Comparison of ENCODE assay signal across 12 mouse cellular contexts in genomic region chr17:7271522-7272134, GRCm38 (mm10). TPM values are rescaled to one million over a fixed set of nuclear protein-coding genes. Genes with fewer than 3 reads are reported as not detected.
DNase-seq lines count a peak whose midpoint lies in the region; ATAC-seq and TF ChIP-seq lines count a peak whose summit lies in the region.
"Had no signal": no experiment of that assay in that cellular context is flagged by ENCODE, and none has a peak within 500 bp of the region (broad histone marks: within the 10 kb centered on the region; RNA-seq: fewer than 3 reads in every experiment).

No protein-coding gene starts in this region.

- peak overlapping the region; percentile 53; the same call in 1 of the 2 replicates for H3K27ac ChIP-seq in gastrocnemius, adult 2 months
- no peak overlapping the region for H3K27ac ChIP-seq in kidney, postnatal 0 days
- H3K27ac ChIP-seq in embryonic facial prominence, embryonic 14.5 days (replicated peaks; ENCODE audit: low read depth, low read length), result no peak overlapping the region
- no peak overlapping the region for H3K27ac ChIP-seq in midbrain, embryonic 11.5 days (ENCODE audit: low read depth, low read length)
- H3K27ac ChIP-seq: liver, embryonic 12.5 days had no signal

- no peak overlapping the region for H3K4me3 ChIP-seq in gastrocnemius, adult 2 months
- H3K4me3 ChIP-seq in kidney, postnatal 0 days (replicated peaks; ENCODE audit: low read depth, low read length), result no peak overlapping the region
- no peak overlapping the region for H3K4me3 ChIP-seq in embryonic facial prominence, embryonic 14.5 days (ENCODE audit: low read depth, low read length)
- H3K4me3 ChIP-seq in midbrain, embryonic 11.5 days (ENCODE audit: low read depth, low read length), result no peak overlapping the region
- H3K4me3 ChIP-seq: liver, embryonic 12.5 days had no signal

- intact Hi-C loops in gastrocnemius, adult 2 months (cut with DNase I), result loop anchor here (10.0 kb wide), 1 partner anchor 127 kb away; no protein-coding TSS in a partner anchor
- intact Hi-C loops in gastrocnemius, postnatal 36 days (cut with DNase I), result no loop called here

- ATAC-seq in kidney, postnatal 0 days (replicated peaks; ENCODE audit: low FRiP score, low read depth), result no peak
- peak; percentile 86 for ATAC-seq in embryonic facial prominence, embryonic 14.5 days (ENCODE audit: low read depth)
- no peak for ATAC-seq in midbrain, embryonic 11.5 days (ENCODE audit: low FRiP score)
- no peak for ATAC-seq in frontal cortex, adult (ENCODE audit: low TSS enrichment)
- ATAC-seq: liver, embryonic 12.5 days; midbrain, embryonic 16.5 days had no signal

- TF ChIP-seq CTCF in gastrocnemius, adult 2 months (IDR thresholded peaks at IDR 0.05), result no peak
- no peak for TF ChIP-seq CTCF in kidney, postnatal 0 days (IDR thresholded peaks at IDR 0.05; ENCODE audit: low read depth)

- H3K4me2 ChIP-seq in kidney, postnatal 0 days (ENCODE audit: low read length), result no peak overlapping the region
- no peak overlapping the region for H3K4me2 ChIP-seq in embryonic facial prominence, embryonic 14.5 days (ENCODE audit: low read depth, low read length)
- no peak overlapping the region for H3K4me2 ChIP-seq in midbrain, embryonic 11.5 days
- H3K4me2 ChIP-seq: liver, embryonic 12.5 days had no signal

- 0 out of 2 replicates have a peak, but pooled peaks cover 6% of the 10 kb centered on the region for H3K4me1 ChIP-seq in kidney, postnatal 0 days (replicated peaks; ENCODE audit: insufficient read depth, low read length)
- peaks cover 17% of the 10 kb centered on the region for H3K4me1 ChIP-seq in embryonic facial prominence, embryonic 14.5 days (ENCODE audit: control insufficient read depth, insufficient read depth, low read length)
- peaks cover 2% of the 10 kb centered on the region for H3K4me1 ChIP-seq in midbrain, embryonic 11.5 days (ENCODE audit: control insufficient read depth, insufficient read depth, low read length)

- H3K9me3 ChIP-seq in kidney, postnatal 0 days (replicated peaks; ENCODE audit: low read length), result no peaks in the 10 kb centered on the region
- H3K9me3 ChIP-seq in embryonic facial prominence, embryonic 14.5 days (ENCODE audit: control insufficient read depth, low read length), result no peaks in the 10 kb centered on the region
- no peaks in the 10 kb centered on the region for H3K9me3 ChIP-seq in midbrain, embryonic 11.5 days (ENCODE audit: control insufficient read depth, low read length)
- H3K9me3 ChIP-seq: liver, embryonic 12.5 days had no signal

- H3K27me3 ChIP-seq in kidney, postnatal 0 days (ENCODE audit: insufficient read depth, low read length), result no peaks in the 10 kb centered on the region
- no peaks in the 10 kb centered on the region for H3K27me3 ChIP-seq in embryonic facial prominence, embryonic 14.5 days (replicated peaks; ENCODE audit: control insufficient read depth, insufficient read depth, low read length)
- no peaks in the 10 kb centered on the region for H3K27me3 ChIP-seq in midbrain, embryonic 11.5 days (ENCODE audit: control insufficient read depth, insufficient read depth, low read length)
- H3K27me3 ChIP-seq: liver, embryonic 12.5 days had no signal

- H3K9ac ChIP-seq in kidney, postnatal 0 days (ENCODE audit: low read depth, low read length), result no peak overlapping the region
- H3K9ac ChIP-seq in embryonic facial prominence, embryonic 14.5 days (ENCODE audit: low read depth, low read length), result no peak overlapping the region
- H3K9ac ChIP-seq in midbrain, embryonic 11.5 days (ENCODE audit: low read length), result no peak overlapping the region
- H3K9ac ChIP-seq: liver, embryonic 12.5 days had no signal

- 0 out of 2 replicates have a peak, but pooled peaks cover 3% of the 10 kb centered on the region for H3K36me3 ChIP-seq in kidney, postnatal 0 days (ENCODE audit: insufficient read depth, low read length)
- H3K36me3 ChIP-seq in embryonic facial prominence, embryonic 14.5 days (ENCODE audit: control insufficient read depth, insufficient read depth, low read length), result no peaks in the 10 kb centered on the region
- H3K36me3 ChIP-seq in midbrain, embryonic 11.5 days (ENCODE audit: control insufficient read depth, insufficient read depth, low read length), result no peaks in the 10 kb centered on the region
- H3K36me3 ChIP-seq: liver, embryonic 12.5 days had no signal

- no peak for DNase-seq in gastrocnemius, adult 2 months
- no peak for DNase-seq in gastrocnemius, postnatal 36 days
- peak; percentile 22 for DNase-seq in kidney, postnatal 0 days (ENCODE audit: low spot score)
- no peak for DNase-seq in kidney, adult 9 months
- peak; percentile 86 for DNase-seq in embryonic facial prominence, embryonic 14.5 days (ENCODE audit: low spot score)
- DNase-seq in mesoderm, embryonic 11.5 days (ENCODE audit: low read depth, low spot score), result peak; percentile 66
- no peak for DNase-seq in midbrain, embryonic 11.5 days (ENCODE audit: low spot score, missing footprints)
- DNase-seq: adrenal gland, adult 2 months had no signal

- 52% methylated on average over 10 of the region's 10 CpGs for WGBS in kidney, postnatal 0 days
- 37% methylated on average over 9 of the region's 10 CpGs for WGBS in embryonic facial prominence, embryonic 14.5 days
- WGBS in midbrain, embryonic 11.5 days, result 78% methylated on average over 10 of the region's 10 CpGs

RNA-seq across cellular contexts. Expression of gene Tcp10a, which starts 52.8 kb away (rescaled TPM):
- not detected for total RNA-seq in gastrocnemius, adult 2 months (2021)
- total RNA-seq in gastrocnemius, postnatal 36 days (2021), result not detected
- not detected in 2 replicates for polyA plus RNA-seq in kidney, postnatal 0 days (2015; fragmentation: Nextera tagmentation; extraction: Ambion mirVana)
- 0.13 TPM in 1 of 2 replicates, not detected in the other for polyA plus RNA-seq in embryonic facial prominence, embryonic 14.5 days (2014; fragmentation: Nextera tagmentation; extraction: Ambion mirVana)
- not detected in 2 replicates for polyA plus RNA-seq in midbrain, embryonic 11.5 days (2014; fragmentation: Nextera tagmentation; extraction: Ambion mirVana)
- total RNA-seq: adrenal gland, adult 2 months; hematopoietic stem cell, adult 5-6 weeks had no signal
- polyA plus RNA-seq: adrenal gland, adult 2 months; liver, embryonic 12.5 days; midbrain, embryonic 16.5 days had no signal

Comparison
In these comparisons a context has a peak if more than half of its experiments do, and no peak if none do; other contexts are left out.
1. DNase-seq: peak in kidney, postnatal 0 days (single experiment), embryonic facial prominence, embryonic 14.5 days (single experiment) and mesoderm, embryonic 11.5 days (single experiment); none in gastrocnemius, adult 2 months (single experiment), gastrocnemius, postnatal 36 days (0 of 2), kidney, adult 9 months (single experiment) and midbrain, embryonic 11.5 days (single experiment).